Mouse (Mus musculus) neutrophil, adult 5-6 weeks (primary cell): ENCODE measurements around the gene Acsf2. TPM values are rescaled to one million over a fixed set of nuclear protein-coding genes. Genes with fewer than 3 reads are reported as not detected.

ENCODE experiments used
- ATAC-seq: fragments of 151-379, 151-347 bp; 2 replicates; pipeline ENCODE4 v1.8.0; 2017; ENCODE audit warnings: mild to moderate bottlenecking, moderate TSS enrichment; ENCODE audit not compliant: insufficient number of reproducible peaks, poor library complexity, low FRiP score, severe bottlenecking; ENCODE audit errors: extremely low read depth
- total RNA-seq: library from RNA; stranded (forward); fragments of 200-1000 nt; gene quantifications from 2 replicates; pipeline ENCODE4 v1.2.3, GENCODE M21; 2017

The Acsf2 gene
- total RNA-seq, 1 experiment from 2014 or later = 22.8 TPM

DNA sequence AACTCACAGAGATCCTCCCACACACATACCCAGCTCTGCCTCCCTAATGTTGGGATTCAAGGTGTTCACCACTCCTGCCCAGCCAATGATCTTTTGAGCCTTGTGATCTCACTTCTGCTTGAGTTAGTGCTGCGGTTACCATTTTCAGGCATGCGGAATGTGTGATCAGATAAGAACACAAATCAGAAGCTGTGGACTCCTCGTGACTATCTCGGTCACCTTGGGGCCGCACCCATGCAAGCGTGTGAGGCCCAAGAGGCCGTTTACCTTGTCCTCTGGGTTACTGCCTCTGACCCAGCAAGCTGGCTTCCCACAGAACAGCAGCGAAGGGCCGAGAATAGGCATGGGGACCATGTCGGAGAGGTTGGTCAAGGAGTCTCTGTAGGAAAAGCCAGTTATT is 92.7 kb downstream of the Acsf2 start:
- ATAC-seq = no peak

Other genes with a start within 250 kb of the Acsf2 start
- 0.86 and 1.2 TPM in 2 replicates for gene Abcc3, start 208.9 kb downstream of the Acsf2 start, total RNA-seq
- gene Cacna1g, start 127.7 kb downstream of the Acsf2 start, total RNA-seq = not detected in 2 replicates
- gene Spata20, start 115.7 kb downstream of the Acsf2 start, total RNA-seq = not detected in 2 replicates
- gene Epn3, start 101.9 kb downstream of the Acsf2 start, total RNA-seq = 2.0 and 2.4 TPM in 2 replicates
- gene Mycbpap, start 80.1 kb downstream of the Acsf2 start, total RNA-seq = not detected in 2 replicates
- 2.3 and 3.3 TPM in 2 replicates for gene Rsad1, start 52.6 kb downstream of the Acsf2 start, total RNA-seq
- 0.23 and 0.25 TPM in 2 replicates for gene Chad, start 36.8 kb downstream of the Acsf2 start, total RNA-seq
- 37.4 and 38.2 TPM in 2 replicates for gene Lrrc59, start 27.9 kb upstream of the Acsf2 start, total RNA-seq
- gene Mrpl27, start 51.9 kb upstream of the Acsf2 start, total RNA-seq = 8.6 and 13.8 TPM in 2 replicates
- 0.47 and 1.8 TPM in 2 replicates for gene Eme1, start 52.1 kb upstream of the Acsf2 start, total RNA-seq
- 7.2 and 8.7 TPM in 2 replicates for gene Xylt2, start 75.6 kb upstream of the Acsf2 start, total RNA-seq
- gene Gm11541, start 102.6 kb upstream of the Acsf2 start, total RNA-seq = not detected in 2 replicates
- gene Cdc34b, start 139.9 kb upstream of the Acsf2 start, total RNA-seq = not detected in 2 replicates
- not detected in 2 replicates for gene Tmem92, start 180.8 kb upstream of the Acsf2 start, total RNA-seq